Mouse (Mus musculus): ENCODE data around the gene Add3. TPM values are rescaled to one million over a fixed set of nuclear protein-coding genes. Genes with fewer than 3 reads are reported as not detected.

Add3 gene
- polyA plus RNA-seq, 1 experiment from 2014 or later: 98.7 TPM

- 86% methylated on average over 8 of the region's 8 CpGs for WGBS
- no peak overlapping the region for H3K9ac ChIP-seq
- no peak overlapping the region for H3K27ac ChIP-seq
- no peaks in the 10 kb centered on the region for H3K9me3 ChIP-seq
- H3K36me3 ChIP-seq: no peaks in the 10 kb centered on the region
- no peak overlapping the region for H3K4me3 ChIP-seq
- no peaks in the 10 kb centered on the region for H3K27me3 ChIP-seq
- H3K4me2 ChIP-seq: no peak overlapping the region
- no peak for ATAC-seq (ENCODE audit: insufficient number of reproducible peaks, low FRiP score, low TSS enrichment, low read depth)
- no peaks in the 10 kb centered on the region for H3K4me1 ChIP-seq
Measured at GRCm38 (mm10) chr19:53119255-53119795, 20.9 kb upstream of the Add3 start.

- Histone ChIP-seq H3K9ac (no peak overlapping the region), H3K27ac (no peak overlapping the region), H3K4me3 (no peak overlapping the region), H3K36me3 (no peaks in the 10 kb centered on the region), H3K9me3 (no peaks in the 10 kb centered on the region), H3K4me1 (no peaks in the 10 kb centered on the region), H3K27me3 (no peaks in the 10 kb centered on the region), H3K4me2 (no peak overlapping the region)
- ATAC-seq (ENCODE audit: insufficient number of reproducible peaks, low FRiP score, low TSS enrichment, low read depth): no peak
- 53% methylated on average over 3 of the region's 3 CpGs for WGBS
Measured at GRCm38 (mm10) chr19:53120483-53120882, 19.8 kb upstream of the Add3 start.

- H3K9ac ChIP-seq: no peak overlapping the region
- H3K4me1 ChIP-seq: no peaks in the 10 kb centered on the region
- H3K36me3 ChIP-seq: no peaks in the 10 kb centered on the region
- H3K27me3 ChIP-seq: no peaks in the 10 kb centered on the region
- ATAC-seq (ENCODE audit: insufficient number of reproducible peaks, low FRiP score, low TSS enrichment, low read depth): no peak
- WGBS: 67% methylated on average over 6 of the region's 6 CpGs
- H3K4me2 ChIP-seq: no peak overlapping the region
- no peak overlapping the region for H3K27ac ChIP-seq
- H3K4me3 ChIP-seq: no peak overlapping the region
- no peaks in the 10 kb centered on the region for H3K9me3 ChIP-seq
Measured at GRCm38 (mm10) chr19:53122641-53123241, 17.5 kb upstream of the Add3 start.

- ATAC-seq (ENCODE audit: insufficient number of reproducible peaks, low FRiP score, low TSS enrichment, low read depth): no peak
- no peak overlapping the region for H3K4me2 ChIP-seq
- H3K4me3 ChIP-seq: no peak overlapping the region
- no peak overlapping the region for H3K27ac ChIP-seq
- H3K4me1 ChIP-seq: peaks cover 3% of the 10 kb centered on the region; the same call in 1 of the 2 replicates
- H3K9me3 ChIP-seq: no peaks in the 10 kb centered on the region
- no peak overlapping the region for H3K9ac ChIP-seq
- H3K27me3 ChIP-seq: no peaks in the 10 kb centered on the region; the same call in 1 of the 2 replicates
- 38% methylated on average over 5 of the region's 5 CpGs for WGBS
- H3K36me3 ChIP-seq: no peaks in the 10 kb centered on the region
Measured at GRCm38 (mm10) chr19:53123301-53123700, 16.9 kb upstream of the Add3 start.

GRCm38 (mm10) chr19:53125679-53126078 lies 14.6 kb upstream of the Add3 start:
- Histone ChIP-seq H3K9ac (no peak overlapping the region), H3K36me3 (no peaks in the 10 kb centered on the region), H3K27me3 (no peaks in the 10 kb centered on the region; the same call in 1 of the 2 replicates), H3K9me3 (no peaks in the 10 kb centered on the region), H3K4me2 (no peak overlapping the region), H3K4me3 (no peak overlapping the region), H3K27ac (no peak overlapping the region), H3K4me1 (peaks cover 6% of the 10 kb centered on the region; the same call in 1 of the 2 replicates)
- ATAC-seq (ENCODE audit: insufficient number of reproducible peaks, low FRiP score, low TSS enrichment, low read depth): no peak
- WGBS: 48% methylated on average over 2 of the region's 2 CpGs

GRCm38 (mm10) chr19:53126546-53126945 lies 13.7 kb upstream of the Add3 start:
- peaks cover 6% of the 10 kb centered on the region; the same call in 1 of the 2 replicates for H3K4me1 ChIP-seq
- no peak overlapping the region for H3K4me3 ChIP-seq
- 88% methylated on average over 4 of the region's 4 CpGs for WGBS
- no peaks in the 10 kb centered on the region for H3K36me3 ChIP-seq
- H3K27me3 ChIP-seq: no peaks in the 10 kb centered on the region; the same call in 1 of the 2 replicates
- H3K9ac ChIP-seq: no peak overlapping the region
- no peaks in the 10 kb centered on the region for H3K9me3 ChIP-seq
- H3K27ac ChIP-seq: no peak overlapping the region
- no peak for ATAC-seq (ENCODE audit: insufficient number of reproducible peaks, low FRiP score, low TSS enrichment, low read depth)
- H3K4me2 ChIP-seq: no peak overlapping the region

- Histone ChIP-seq H3K4me2 (no peak overlapping the region), H3K4me1 (peaks cover 6% of the 10 kb centered on the region; the same call in 1 of the 2 replicates), H3K36me3 (no peaks in the 10 kb centered on the region), H3K4me3 (no peak overlapping the region), H3K27ac (no peak overlapping the region), H3K9me3 (no peaks in the 10 kb centered on the region), H3K27me3 (no peaks in the 10 kb centered on the region; the same call in 1 of the 2 replicates), H3K9ac (no peak overlapping the region)
- no peak for ATAC-seq (ENCODE audit: insufficient number of reproducible peaks, low FRiP score, low TSS enrichment, low read depth)
- 22% methylated on average over 18 of the region's 18 CpGs for WGBS
Measured at GRCm38 (mm10) chr19:53127320-53128291, 12.6 kb upstream of the Add3 start.

- no peak overlapping the region for H3K27ac ChIP-seq
- H3K4me2 ChIP-seq: no peak overlapping the region
- no peak overlapping the region for H3K4me3 ChIP-seq
- no peaks in the 10 kb centered on the region for H3K9me3 ChIP-seq
- no peak overlapping the region for H3K9ac ChIP-seq
- H3K36me3 ChIP-seq: no peaks in the 10 kb centered on the region
- no peak for ATAC-seq (ENCODE audit: insufficient number of reproducible peaks, low FRiP score, low TSS enrichment, low read depth)
- WGBS: 34% methylated on average over 13 of the region's 13 CpGs
- H3K27me3 ChIP-seq: no peaks in the 10 kb centered on the region; the same call in 1 of the 2 replicates
- H3K4me1 ChIP-seq: peaks cover 6% of the 10 kb centered on the region; the same call in 1 of the 2 replicates
Measured at GRCm38 (mm10) chr19:53128494-53129337, 11.5 kb upstream of the Add3 start.

- Histone ChIP-seq H3K4me3 (no peak overlapping the region), H3K36me3 (no peaks in the 10 kb centered on the region), H3K27me3 (no peaks in the 10 kb centered on the region; the same call in 1 of the 2 replicates), H3K4me2 (no peak overlapping the region), H3K4me1 (peaks cover 6% of the 10 kb centered on the region; the same call in 1 of the 2 replicates), H3K27ac (no peak overlapping the region), H3K9me3 (no peaks in the 10 kb centered on the region), H3K9ac (no peak overlapping the region)
- 89% methylated on average over 15 of the region's 16 CpGs for WGBS
- ATAC-seq (ENCODE audit: insufficient number of reproducible peaks, low FRiP score, low TSS enrichment, low read depth): no peak
Measured at GRCm38 (mm10) chr19:53130399-53131175, 9.7 kb upstream of the Add3 start.

GRCm38 (mm10) chr19:53132471-53132870 lies 7.8 kb upstream of the Add3 start:
- H3K27me3 ChIP-seq: no peaks in the 10 kb centered on the region; the same call in 1 of the 2 replicates
- H3K9me3 ChIP-seq: no peaks in the 10 kb centered on the region
- no peaks in the 10 kb centered on the region for H3K36me3 ChIP-seq
- peaks cover 16% of the 10 kb centered on the region for H3K4me1 ChIP-seq
- no peak overlapping the region for H3K4me2 ChIP-seq
- no peak overlapping the region for H3K27ac ChIP-seq
- H3K9ac ChIP-seq: no peak overlapping the region
- 84% methylated on average over 10 of the region's 10 CpGs for WGBS
- H3K4me3 ChIP-seq: no peak overlapping the region
- ATAC-seq (ENCODE audit: insufficient number of reproducible peaks, low FRiP score, low TSS enrichment, low read depth): no peak

Data from limb, embryonic 15.5 days (tissue).